Mouse (Mus musculus) ES-E14 (cell line): ENCODE results near the gene Zfp709.

Source experiments
- CHD2 ChIP-seq: IDR thresholded peaks from 2 replicates; pipeline ENCODE4 v1.6.1; 2014; ENCODE audit warnings: mild to moderate bottlenecking, low read depth, low read length, inconsistent platforms
- ZC3H11A ChIP-seq: IDR thresholded peaks from 2 replicates; pipeline ENCODE4 v1.6.1; 2012; ENCODE audit warnings: low read depth, mild to moderate bottlenecking, inconsistent platforms, low read length, borderline replicate concordance

DNA sequence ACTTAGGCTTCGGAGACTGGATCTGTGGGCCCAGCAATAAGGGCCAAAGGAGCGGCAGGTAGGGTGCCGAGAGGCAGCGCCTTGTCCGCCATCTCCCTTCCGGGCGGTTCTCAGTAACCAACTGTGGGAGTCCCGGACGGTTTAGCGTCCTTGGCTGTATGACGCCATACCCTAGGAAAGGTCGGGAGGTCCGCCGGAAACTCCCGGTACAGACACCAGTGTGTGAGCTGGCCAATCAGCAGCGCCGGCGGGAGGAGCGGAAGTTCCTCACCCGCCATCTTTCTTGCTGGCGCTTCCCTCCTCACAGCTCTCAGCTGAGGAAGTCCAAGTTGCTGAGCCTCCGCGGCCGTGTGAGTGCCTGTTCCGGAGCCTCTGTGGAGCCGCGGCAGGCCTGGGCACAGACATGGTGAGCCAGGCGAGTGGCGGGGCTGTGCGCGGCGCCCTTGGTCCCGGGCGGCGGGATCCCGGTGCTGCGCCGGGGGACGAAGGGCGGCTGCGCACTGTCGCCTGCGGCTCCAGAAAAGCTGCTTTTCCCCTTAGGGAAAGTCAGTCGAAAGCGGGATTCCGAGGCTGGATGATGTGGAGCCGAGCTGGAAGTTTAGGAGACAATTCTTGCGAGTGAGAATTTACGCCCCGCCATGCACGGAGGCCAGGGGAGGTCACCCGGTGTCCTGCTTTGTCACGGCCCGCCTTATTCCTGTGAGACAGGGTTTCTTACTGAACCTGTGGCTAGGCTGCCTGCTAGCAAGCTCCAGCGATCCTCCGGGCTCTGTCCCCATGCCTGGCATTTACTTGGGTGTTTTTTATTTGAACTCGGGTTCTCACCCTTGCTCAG, 41.0 kb downstream of the Zfp709 start:
- TF ChIP-seq ZC3H11A (no peak), CHD2 (no peak)
